Mouse (Mus musculus): ENCODE measurements around the gene Adgrl2.

GRCm38 (mm10) chr3:149038771-149039170 is 48.4 kb upstream of the Adgrl2 start:
- TF ChIP-seq POLR2A (IDR thresholded peaks at IDR 0.05; ENCODE audit: control insufficient read depth, extremely low read depth, insufficient read depth, low read length, poor library complexity) (no peak), CTCF (IDR thresholded peaks at IDR 0.05; ENCODE audit: borderline replicate concordance, control insufficient read depth, extremely low read depth, insufficient read depth, low read length, poor library complexity) (no peak)

All from thymus, adult 2 months (tissue).